Mouse (Mus musculus): ENCODE results near the gene Stx11. TPM values are rescaled to one million over a fixed set of nuclear protein-coding genes. Genes with fewer than 3 reads are reported as not detected.

Gene Stx11
- polyA plus RNA-seq, 2 experiments, result 2.1 to 4.4 TPM

- Histone ChIP-seq H3K9me3 (ENCODE audit: control insufficient read depth, low read length) (no peaks in the 10 kb centered on the region), H3K27ac (replicated peaks; ENCODE audit: low read depth, low read length) (no peak overlapping the region), H3K4me3 (replicated peaks; ENCODE audit: low read length) (no peak overlapping the region), H3K36me3 (ENCODE audit: control insufficient read depth, insufficient read depth, low read length) (no peaks in the 10 kb centered on the region), H3K4me1 (ENCODE audit: control insufficient read depth, insufficient read depth, low read length) (peaks cover 3% of the 10 kb centered on the region; the same call in 1 of the 2 replicates), H3K9ac (ENCODE audit: low read depth, low read length, severe bottlenecking) (no peak overlapping the region), H3K27me3 (ENCODE audit: control insufficient read depth, insufficient read depth, low read length) (no peaks in the 10 kb centered on the region), H3K4me2 (replicated peaks; ENCODE audit: low read depth, low read length, severe bottlenecking) (no peak overlapping the region)
- ATAC-seq (ENCODE audit: low FRiP score, low read depth) (no peak), DNase-seq (ENCODE audit: low spot score) (no peak)
- 66% methylated on average over 1 of the region's 1 CpGs for WGBS
- TF ChIP-seq POLR2A (IDR thresholded peaks at IDR 0.05; ENCODE audit: borderline replicate concordance, extremely low read depth, insufficient read depth, insufficient read length), result no peak
Observed at GRCm38 (mm10) chr10:12909179-12909578, 54.9 kb downstream of the Stx11 start.

DNA sequence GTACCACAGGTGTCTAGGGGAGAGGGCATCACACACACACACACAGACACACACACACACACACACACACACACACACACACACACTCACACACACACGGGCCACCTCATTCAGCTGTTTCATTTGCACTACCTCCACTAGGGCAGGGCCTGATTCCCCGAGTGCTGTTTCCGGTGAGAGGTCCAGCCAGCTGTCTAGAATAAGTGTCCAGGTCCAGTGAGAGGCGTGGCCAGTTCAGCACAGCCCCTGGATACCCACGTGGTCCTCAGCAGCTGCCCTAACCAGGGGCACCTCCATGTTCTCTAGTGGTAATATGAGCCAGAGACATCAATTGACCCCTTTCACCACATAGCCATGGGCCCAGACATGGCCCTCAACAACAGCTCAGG is 60.0 kb downstream of the Stx11 start:
- 53% methylated on average over 5 of the region's 5 CpGs for whole genome bisulfite sequencing
- no peak for ATAC-seq (ENCODE audit: low FRiP score, low read depth)

GRCm38 (mm10) chr10:12903440-12904139 is 60.5 kb downstream of the Stx11 start:
- H3K4me2 ChIP-seq (replicated peaks; ENCODE audit: low read depth, low read length, severe bottlenecking), result no peak overlapping the region
- ATAC-seq (ENCODE audit: low FRiP score, low read depth) (no peak), DNase-seq (ENCODE audit: low spot score) (no peak)
- H3K27ac ChIP-seq (replicated peaks; ENCODE audit: low read depth, low read length), result no peak overlapping the region
- no peaks in the 10 kb centered on the region for H3K4me1 ChIP-seq (ENCODE audit: control insufficient read depth, insufficient read depth, low read length)
- no peak overlapping the region for H3K4me3 ChIP-seq (replicated peaks; ENCODE audit: low read length)
- no peaks in the 10 kb centered on the region for H3K9me3 ChIP-seq (ENCODE audit: control insufficient read depth, low read length)
- no peak for TF ChIP-seq POLR2A (IDR thresholded peaks at IDR 0.05; ENCODE audit: borderline replicate concordance, extremely low read depth, insufficient read depth, insufficient read length)
- no peaks in the 10 kb centered on the region for H3K36me3 ChIP-seq (ENCODE audit: control insufficient read depth, insufficient read depth, low read length)
- no peaks in the 10 kb centered on the region for H3K27me3 ChIP-seq (ENCODE audit: control insufficient read depth, insufficient read depth, low read length)
- H3K9ac ChIP-seq (ENCODE audit: low read depth, low read length, severe bottlenecking), result no peak overlapping the region
- WGBS, result 84% methylated on average over 5 of the region's 5 CpGs

More for the DNA sequence above, 60.0 kb downstream of the Stx11 start:
- Histone ChIP-seq H3K36me3 (ENCODE audit: control insufficient read depth, insufficient read depth, low read length) (no peaks in the 10 kb centered on the region), H3K9me3 (ENCODE audit: control insufficient read depth, low read length) (no peaks in the 10 kb centered on the region), H3K4me3 (replicated peaks; ENCODE audit: low read length) (no peak overlapping the region), H3K27ac (replicated peaks; ENCODE audit: low read depth, low read length) (no peak overlapping the region), H3K9ac (ENCODE audit: low read depth, low read length, severe bottlenecking) (no peak overlapping the region), H3K4me2 (replicated peaks; ENCODE audit: low read depth, low read length, severe bottlenecking) (no peak overlapping the region), H3K27me3 (ENCODE audit: control insufficient read depth, insufficient read depth, low read length) (no peaks in the 10 kb centered on the region), H3K4me1 (ENCODE audit: control insufficient read depth, insufficient read depth, low read length) (no peaks in the 10 kb centered on the region)
- TF ChIP-seq POLR2A (IDR thresholded peaks at IDR 0.05; ENCODE audit: borderline replicate concordance, extremely low read depth, insufficient read depth, insufficient read length), result no peak
- no peak for DNase-seq (ENCODE audit: low spot score)

DNA sequence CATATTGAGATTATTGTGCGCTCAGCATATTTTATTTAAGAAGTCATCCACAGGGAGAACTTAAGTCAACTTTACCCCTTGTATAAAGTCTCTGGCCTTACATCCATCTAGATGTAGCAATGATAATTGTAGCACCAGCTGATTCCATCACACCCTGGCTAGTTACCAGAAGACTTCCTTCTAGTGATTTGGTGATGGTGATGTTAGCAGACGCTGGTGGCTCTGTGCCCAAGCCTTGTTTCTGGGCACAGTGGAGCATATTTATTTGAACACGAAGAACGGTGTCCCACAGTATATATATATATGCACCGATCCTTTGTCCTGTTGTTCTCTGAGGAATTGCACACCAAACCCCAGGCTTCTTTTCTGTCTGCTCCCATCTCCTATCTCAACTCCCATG is 64.2 kb downstream of the Stx11 start:
- Histone ChIP-seq H3K27ac (replicated peaks; ENCODE audit: low read depth, low read length) (no peak overlapping the region), H3K27me3 (ENCODE audit: control insufficient read depth, insufficient read depth, low read length) (no peaks in the 10 kb centered on the region), H3K9me3 (ENCODE audit: control insufficient read depth, low read length) (no peaks in the 10 kb centered on the region), H3K4me1 (ENCODE audit: control insufficient read depth, insufficient read depth, low read length) (no peaks in the 10 kb centered on the region), H3K4me3 (replicated peaks; ENCODE audit: low read length) (no peak overlapping the region), H3K9ac (ENCODE audit: low read depth, low read length, severe bottlenecking) (no peak overlapping the region), H3K4me2 (replicated peaks; ENCODE audit: low read depth, low read length, severe bottlenecking) (no peak overlapping the region), H3K36me3 (ENCODE audit: control insufficient read depth, insufficient read depth, low read length) (no peaks in the 10 kb centered on the region)
- TF ChIP-seq POLR2A (IDR thresholded peaks at IDR 0.05; ENCODE audit: borderline replicate concordance, extremely low read depth, insufficient read depth, insufficient read length), result no peak
- DNase-seq (ENCODE audit: low spot score), result no peak
- ATAC-seq (ENCODE audit: low FRiP score, low read depth), result no peak
- WGBS, result 84% methylated on average over 5 of the region's 5 CpGs

DNA sequence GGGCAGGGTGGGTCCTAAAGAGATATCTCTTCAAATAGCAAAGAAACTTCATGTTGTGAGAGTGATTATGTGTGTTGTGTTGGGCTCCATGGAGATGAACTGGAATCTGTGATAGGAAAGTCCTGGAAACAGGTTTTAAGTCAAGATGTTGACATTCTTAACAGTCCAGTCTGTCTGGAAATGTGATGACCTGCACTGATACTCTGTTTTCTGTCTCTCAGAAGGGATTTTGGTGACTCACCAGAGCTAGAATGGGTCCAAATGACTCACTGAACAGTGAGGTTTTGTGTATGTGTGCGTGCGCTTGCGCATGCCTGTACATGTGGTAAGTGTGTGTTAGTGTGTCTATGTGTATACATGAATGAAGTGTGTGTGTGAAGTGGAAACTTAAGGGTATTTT is 70.8 kb downstream of the Stx11 start:
- no peak overlapping the region for H3K9ac ChIP-seq (ENCODE audit: low read depth, low read length, severe bottlenecking)
- peaks cover 1% of the 10 kb centered on the region; the same call in 1 of the 2 replicates for H3K4me1 ChIP-seq (ENCODE audit: control insufficient read depth, insufficient read depth, low read length)
- DNase-seq (ENCODE audit: low spot score) (no peak), ATAC-seq (ENCODE audit: low FRiP score, low read depth) (no peak)
- H3K27ac ChIP-seq (replicated peaks; ENCODE audit: low read depth, low read length), result no peak overlapping the region
- no peak overlapping the region for H3K4me2 ChIP-seq (replicated peaks; ENCODE audit: low read depth, low read length, severe bottlenecking)
- H3K27me3 ChIP-seq (ENCODE audit: control insufficient read depth, insufficient read depth, low read length), result no peaks in the 10 kb centered on the region
- no peak for TF ChIP-seq POLR2A (IDR thresholded peaks at IDR 0.05; ENCODE audit: borderline replicate concordance, extremely low read depth, insufficient read depth, insufficient read length)
- whole genome bisulfite sequencing, result 100% methylated on average over 3 of the region's 3 CpGs
- H3K9me3 ChIP-seq (ENCODE audit: control insufficient read depth, low read length), result no peaks in the 10 kb centered on the region
- no peak overlapping the region for H3K4me3 ChIP-seq (replicated peaks; ENCODE audit: low read length)
- H3K36me3 ChIP-seq (ENCODE audit: control insufficient read depth, insufficient read depth, low read length), result no peaks in the 10 kb centered on the region
